Mouse (Mus musculus) forebrain, embryonic 13.5 days (tissue): ENCODE data around the gene Lrrc30. TPM values are rescaled to one million over a fixed set of nuclear protein-coding genes. Genes with fewer than 3 reads are reported as not detected.

Experiments
- ATAC-seq: fragments of 200-750 bp; cut with Nextera tagmentation; 2 replicates; pipeline ENCODE4 v1.8.0; 2017
- H3K27ac ChIP-seq: fragments of 300-500 bp; sonication (generic); 2 replicates; pipeline ENCODE4 v1.5.1; 2015; ENCODE audit warnings: inconsistent platforms, mild to moderate bottlenecking, moderate library complexity
- H3K27me3 ChIP-seq: fragments of 300-500 bp; sonication (generic); 2 replicates; pipeline ENCODE4 v1.6.1; 2015; ENCODE audit warnings: mild to moderate bottlenecking, inconsistent platforms
- H3K36me3 ChIP-seq: fragments of 300-500 bp; sonication (generic); 2 replicates; pipeline ENCODE4 v1.6.1; 2015; ENCODE audit warnings: mild to moderate bottlenecking, inconsistent platforms; ENCODE audit not compliant: poor library complexity, severe bottlenecking
- H3K4me1 ChIP-seq: fragments of 300-500 bp; sonication (generic); 2 replicates; pipeline ENCODE4 v1.6.1; 2015; ENCODE audit warnings: inconsistent platforms
- H3K4me2 ChIP-seq: fragments of 300-500 bp; sonication (generic); 2 replicates; pipeline ENCODE4 v1.6.1; 2015; ENCODE audit warnings: inconsistent platforms, mild to moderate bottlenecking, moderate library complexity
- H3K4me3 ChIP-seq: fragments of 300-500 bp; sonication (generic); 2 replicates; pipeline ENCODE4 v1.5.1; 2015; ENCODE audit warnings: mild to moderate bottlenecking, inconsistent platforms
- H3K9ac ChIP-seq: fragments of 300-500 bp; sonication (generic); 2 replicates; pipeline ENCODE4 v1.6.1; 2015; ENCODE audit warnings: mild to moderate bottlenecking, inconsistent platforms
- H3K9me3 ChIP-seq: fragments of 300-500 bp; sonication (generic); replicated peaks from 2 replicates; pipeline ENCODE4 v1.6.1; 2016; ENCODE audit warnings: inconsistent platforms
- WGBS: fragments of 180-500 bp; shearing (Covaris S2); methylation state at CpG from one replicate; pipeline ENCODE4 v1.1.7; 2015; 5-methylcytosine and 5-hydroxymethylcytosine counted together
- polyA plus RNA-seq: library from polyadenylated mRNA; unstranded; fragments of >200 nt; fragmentation: Nextera tagmentation; extraction: Ambion mirVana; gene quantifications from 2 replicates; pipeline ENCODE4 v1.2.1, GENCODE M21; 2015

Lrrc30 gene
- polyA plus RNA-seq, 1 experiment from 2014 or later = not detected

DNA sequence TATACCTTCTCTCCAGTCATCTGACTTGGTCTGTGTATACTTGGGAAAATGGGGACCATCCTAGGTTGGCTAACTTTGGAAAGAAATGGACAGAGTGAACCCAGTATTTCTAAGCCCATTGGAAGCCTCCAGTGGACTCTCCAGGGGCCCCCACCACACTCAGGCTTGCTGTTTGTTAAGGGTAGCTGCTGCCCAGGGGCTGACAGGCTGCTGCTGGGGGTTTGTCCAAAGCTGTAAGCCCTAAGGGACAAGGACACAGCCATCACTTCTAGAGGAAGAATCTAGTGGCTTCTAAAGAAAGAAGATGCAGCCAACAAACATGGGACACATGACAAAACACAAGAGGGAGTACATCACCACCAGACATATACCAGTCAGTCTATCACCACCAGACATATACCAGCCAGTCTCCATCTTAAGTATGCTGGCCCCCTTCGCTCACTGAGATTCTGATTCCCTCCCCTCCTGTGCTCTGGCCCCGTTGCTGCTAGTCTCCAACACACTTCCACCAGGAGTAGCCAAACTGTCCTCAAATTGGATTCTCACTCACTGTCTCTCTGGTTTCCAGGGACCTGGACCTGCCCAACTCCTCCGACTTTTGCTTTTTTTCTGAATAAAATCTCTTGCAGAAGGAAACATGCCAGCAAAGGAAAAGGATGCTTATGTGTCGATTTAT lies 49.7 kb downstream of the Lrrc30 start:
- H3K27me3 ChIP-seq = no peaks in the 10 kb centered on the region
- no peaks in the 10 kb centered on the region for H3K9me3 ChIP-seq
- H3K36me3 ChIP-seq = no peaks in the 10 kb centered on the region
- 82% methylated on average over 4 of the region's 4 CpGs for WGBS
- H3K27ac ChIP-seq = no peak overlapping the region
- no peak overlapping the region for H3K4me2 ChIP-seq
- no peak for ATAC-seq
- no peaks in the 10 kb centered on the region for H3K4me1 ChIP-seq
- no peak overlapping the region for H3K9ac ChIP-seq
- H3K4me3 ChIP-seq = no peak overlapping the region

- no peaks in the 10 kb centered on the region for H3K9me3 ChIP-seq
- WGBS = 90% methylated on average over 5 of the region's 5 CpGs
- H3K27me3 ChIP-seq = no peaks in the 10 kb centered on the region
- no peak for ATAC-seq
- H3K36me3 ChIP-seq = no peaks in the 10 kb centered on the region
- no peak overlapping the region for H3K4me3 ChIP-seq
- H3K9ac ChIP-seq = no peak overlapping the region
- H3K4me2 ChIP-seq = no peak overlapping the region
- H3K27ac ChIP-seq = no peak overlapping the region
- no peaks in the 10 kb centered on the region for H3K4me1 ChIP-seq
Observed at GRCm38 (mm10) chr17:67581839-67582238, 50.7 kb downstream of the Lrrc30 start.

Other genes with a start within 250 kb of the Lrrc30 start
- 4.7 and 6.7 TPM in 2 replicates for gene Lama1, start 64.5 kb upstream of the Lrrc30 start, polyA plus RNA-seq